Mouse (Mus musculus) CH12.LX (cell line): Measurements from ENCODE around the gene Fam198b. TPM values are rescaled to one million over a fixed set of nuclear protein-coding genes. Genes with fewer than 3 reads are reported as not detected.

Experiments used
- DNase-seq: peaks from one replicate; pipeline ENCODE4 v3.0.0-alpha.2; 2013; ENCODE audit errors: extremely low read depth
- H3K27ac ChIP-seq: 2 replicates; pipeline ENCODE4 v1.5.1; 2012; ENCODE audit warnings: low read depth, mild to moderate bottlenecking, control low read depth, moderate library complexity; ENCODE audit not compliant: insufficient read depth
- H3K27me3 ChIP-seq: replicated peaks from 2 replicates; pipeline ENCODE3; 2012; ENCODE audit warnings: inconsistent platforms
- H3K36me3 ChIP-seq, 2 experiments: replicated peaks in 1 of 2; 2 replicates each; pipeline versions ENCODE3 to v1.6.1; 2012; ENCODE audit warnings: inconsistent platforms in 1 of 2, low read length in 1 of 2, mild to moderate bottlenecking in 1 of 2, mixed read lengths in 1 of 2, moderate library complexity in 1 of 2; ENCODE audit not compliant: control insufficient read depth in 1 of 2, insufficient read depth in 1 of 2
- H3K4me1 ChIP-seq, 2 experiments: 2 replicates each; pipeline ENCODE4 v1.6.1; 2012; ENCODE audit warnings: inconsistent platforms in 1 of 2, moderate library complexity in 1 of 2; ENCODE audit not compliant: insufficient read depth in 2 of 2, control insufficient read depth in 1 of 2
- H3K4me2 ChIP-seq: 2 replicates; pipeline ENCODE4 v1.6.1; 2012; ENCODE audit warnings: low read depth, mild to moderate bottlenecking, control low read depth; ENCODE audit not compliant: poor library complexity, insufficient read depth, severe bottlenecking
- H3K4me3 ChIP-seq, 3 experiments: fragments of 150-350 bp in 1 of 3; sonication (generic) in 1 of 3; replicated peaks in 1 of 3; 2 replicates each; pipeline versions ENCODE3 to v1.5.1; 2011 to 2012; ENCODE audit warnings: low read depth in 2 of 3, low read length in 2 of 3, mild to moderate bottlenecking in 2 of 3, moderate library complexity in 2 of 3, control low read depth in 1 of 3, improper control_type of control experiment in 1 of 3, inconsistent platforms in 1 of 3, mixed read lengths in 1 of 3; ENCODE audit not compliant: poor library complexity in 1 of 3
- H3K79me2 ChIP-seq: replicated peaks from 2 replicates; pipeline ENCODE4 v1.6.1; 2012; ENCODE audit warnings: mild to moderate bottlenecking, moderate library complexity; ENCODE audit not compliant: control insufficient read depth, poor library complexity, insufficient read depth, severe bottlenecking; ENCODE audit errors: extremely low read depth
- H3K9ac ChIP-seq: 2 replicates; pipeline ENCODE4 v1.6.1; 2012; ENCODE audit warnings: low read depth, mild to moderate bottlenecking, control low read depth, moderate library complexity; ENCODE audit not compliant: insufficient read depth
- H3K9me3 ChIP-seq: replicated peaks from 2 replicates; pipeline ENCODE3; 2012; ENCODE audit warnings: low read length, inconsistent platforms, mixed read lengths
- CHD1 ChIP-seq: IDR thresholded peaks from 2 replicates; pipeline ENCODE4 v1.6.1; 2012; ENCODE audit warnings: low read depth, low read length, improper control_type of control experiment, inconsistent platforms
- CHD2 ChIP-seq: IDR thresholded peaks from 2 replicates; pipeline ENCODE4 v1.6.1; 2011; ENCODE audit warnings: low read length, improper control_type of control experiment
- CTCF ChIP-seq, 2 experiments: IDR thresholded peaks in 1 of 2; conservative IDR thresholded peaks in 1 of 2; 2 replicates each; pipeline ENCODE4 v1.5.1; 2011 to 2012; ENCODE audit warnings: low read depth in 2 of 2, low read length in 2 of 2, improper control_type of control experiment in 1 of 2, inconsistent platforms in 1 of 2, mild to moderate bottlenecking in 1 of 2, moderate library complexity in 1 of 2
- ELF1 ChIP-seq: IDR thresholded peaks from 2 replicates; pipeline ENCODE4 v1.6.1; 2014; ENCODE audit warnings: low read depth, mild to moderate bottlenecking, inconsistent platforms, low read length, improper control_type of control experiment
- EP300 ChIP-seq: IDR thresholded peaks from 2 replicates; pipeline ENCODE4 v1.6.1; 2011; ENCODE audit warnings: low read length, improper control_type of control experiment
- GABPA ChIP-seq: IDR thresholded peaks from 2 replicates; pipeline ENCODE4 v1.6.1; 2012; ENCODE audit warnings: low read depth, low read length, improper control_type of control experiment, inconsistent platforms; ENCODE audit not compliant: insufficient replicate concordance
- JUN ChIP-seq: IDR thresholded peaks from 2 replicates; pipeline ENCODE4 v1.6.1; 2011; ENCODE audit warnings: low read depth, mild to moderate bottlenecking, low read length, improper control_type of control experiment, moderate library complexity; ENCODE audit not compliant: insufficient read depth
- KAT2A ChIP-seq: IDR thresholded peaks from 2 replicates; pipeline ENCODE4 v1.6.1; 2012; ENCODE audit warnings: low read length, improper control_type of control experiment, inconsistent platforms; ENCODE audit not compliant: insufficient replicate concordance
- MAFK ChIP-seq: IDR thresholded peaks from 2 replicates; pipeline ENCODE4 v1.6.1; 2011; ENCODE audit warnings: low read length, improper control_type of control experiment; ENCODE audit not compliant: insufficient replicate concordance
- MXI1 ChIP-seq: IDR thresholded peaks from 2 replicates; pipeline ENCODE4 v1.6.1; 2011; ENCODE audit warnings: mild to moderate bottlenecking, low read depth, low read length, improper control_type of control experiment
- MYC ChIP-seq: IDR thresholded peaks from 2 replicates; pipeline ENCODE4 v1.6.1; 2011; ENCODE audit warnings: low read depth, mild to moderate bottlenecking, improper control_type of control experiment, low read length
- NELFE ChIP-seq: IDR thresholded peaks from 2 replicates; pipeline ENCODE4 v1.6.1; 2011; ENCODE audit warnings: low read depth, low read length, improper control_type of control experiment
- PAX5 ChIP-seq: IDR thresholded peaks from 2 replicates; pipeline ENCODE4 v1.6.1; 2012; ENCODE audit warnings: low read length, inconsistent platforms, mixed read lengths
- RAD21 ChIP-seq: IDR thresholded peaks from 2 replicates; pipeline ENCODE4 v1.6.1; 2011; ENCODE audit warnings: low read depth, mild to moderate bottlenecking, low read length, improper control_type of control experiment, moderate library complexity
- RCOR1 ChIP-seq: conservative IDR thresholded peaks from 2 replicates; pipeline ENCODE4 v1.6.1; 2012; ENCODE audit warnings: low read depth, mild to moderate bottlenecking, inconsistent platforms, low read length, improper control_type of control experiment
- SIN3A ChIP-seq: IDR thresholded peaks from 2 replicates; pipeline ENCODE4 v1.6.1; 2012; ENCODE audit warnings: low read length, improper control_type of control experiment, inconsistent platforms
- SMC3 ChIP-seq: IDR thresholded peaks from 2 replicates; pipeline ENCODE4 v1.6.1; 2011; ENCODE audit warnings: low read depth, low read length, improper control_type of control experiment
- TBP ChIP-seq: conservative IDR thresholded peaks from 2 replicates; pipeline ENCODE4 v1.6.1; 2011; ENCODE audit warnings: low read depth, low read length, improper control_type of control experiment
- TCF12 ChIP-seq: IDR thresholded peaks from 2 replicates; pipeline ENCODE4 v1.6.1; 2014; ENCODE audit warnings: low read depth, mild to moderate bottlenecking, inconsistent platforms, low read length, improper control_type of control experiment
- UBTF ChIP-seq: IDR thresholded peaks from 2 replicates; pipeline ENCODE4 v1.6.1; 2012; ENCODE audit warnings: low read depth, mild to moderate bottlenecking, inconsistent platforms, low read length, improper control_type of control experiment, moderate library complexity
- ZC3H11A ChIP-seq: IDR thresholded peaks from 2 replicates; pipeline ENCODE4 v1.6.1; 2012; ENCODE audit warnings: low read depth, mild to moderate bottlenecking, inconsistent platforms, low read length, improper control_type of control experiment
- ZKSCAN1 ChIP-seq: IDR thresholded peaks from 2 replicates; pipeline ENCODE4 v1.6.1; 2012; ENCODE audit warnings: low read depth, inconsistent platforms, low read length, improper control_type of control experiment, borderline replicate concordance
- ZMIZ1 ChIP-seq: IDR thresholded peaks from 2 replicates; pipeline ENCODE4 v1.6.1; 2012; ENCODE audit warnings: low read depth, mild to moderate bottlenecking, inconsistent platforms, low read length, improper control_type of control experiment
- dilution Hi-C: fragments of 300-500 bp; cut with MboI; formaldehyde crosslinking; loops from 2 replicates; pipeline ENCODE4 v1.14.3; 2020; ENCODE audit warnings: low sequenced_read_pairs; ENCODE audit not compliant: extremely low pct_unique_long_range_greater_than_20kb, extremely low pct_ligation_motif_present
- in situ Hi-C: fragments of 300-500 bp; cut with MboI; formaldehyde crosslinking; loops from 3 replicates; pipeline ENCODE4 v1.14.3; 2019; ENCODE audit warnings: low sequenced_read_pairs, low pct_ligation_motif_present, low pct_unique_long_range_greater_than_20kb, mixed read lengths
- polyA plus RNA-seq: library from polyadenylated mRNA; unstranded; fragments of >175 nt; gene quantifications from 2 replicates; pipeline ENCODE4 v1.2.1, GENCODE M21; 2012; ENCODE audit warnings: low read depth; ENCODE audit not compliant: insufficient read length
- total RNA-seq, 2 experiments: library from RNA; depleted of rRNA; stranded (reverse); fragments of 300-350 nt in 1 of 2; fragments of >200 nt in 1 of 2; gene quantifications; 2 replicates each; pipeline ENCODE4 v1.2.3; 2012 to 2014

The Fam198b gene
- total and polyA plus RNA-seq, 3 experiments = 1.2 to 8.5 (median 4.0) TPM

DNA sequence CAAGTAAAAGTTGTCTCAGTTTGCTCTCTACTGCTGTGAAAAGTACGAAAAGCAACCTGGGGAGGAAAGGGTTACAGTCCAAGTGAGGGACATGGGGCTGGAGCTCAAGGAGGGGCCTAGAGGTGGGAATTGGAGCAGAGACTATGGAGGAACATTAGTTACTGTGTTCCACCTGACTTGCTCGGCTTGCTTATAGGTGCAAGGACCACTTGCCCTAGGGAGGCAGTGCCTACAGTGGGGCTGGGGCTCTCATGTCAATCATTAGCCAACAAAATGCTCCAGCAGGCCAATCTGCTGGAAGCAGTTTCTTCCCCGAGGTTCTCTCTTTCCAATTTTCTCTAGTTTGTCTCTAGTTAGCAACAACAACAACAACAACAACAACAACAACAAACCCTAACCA is 6.0 kb upstream of the Fam198b start:
- Histone ChIP-seq H3K27ac (no peak overlapping the region), H3K79me2 (no peaks in the 10 kb centered on the region), H3K4me3 (no peak overlapping the region), H3K9ac (no peak overlapping the region), H3K4me1 (peaks cover 0 to 2% of the 10 kb centered on the region in 2 experiments; a peak in 1 of 4 replicates), H3K4me2 (no peak overlapping the region), H3K27me3 (no peaks in the 10 kb centered on the region), H3K36me3 (no peaks in the 10 kb centered on the region), H3K9me3 (no peaks in the 10 kb centered on the region)
- no peak for DNase-seq
- TF ChIP-seq RAD21 (no peak), KAT2A (no peak), EP300 (no peak), NELFE (no peak), ELF1 (no peak), PAX5 (no peak)
- dilution Hi-C loops = no loop called here
- in situ Hi-C loops = loop anchor here (10.0 kb wide), 1 partner anchor 186 kb away; no protein-coding TSS in a partner anchor

DNA sequence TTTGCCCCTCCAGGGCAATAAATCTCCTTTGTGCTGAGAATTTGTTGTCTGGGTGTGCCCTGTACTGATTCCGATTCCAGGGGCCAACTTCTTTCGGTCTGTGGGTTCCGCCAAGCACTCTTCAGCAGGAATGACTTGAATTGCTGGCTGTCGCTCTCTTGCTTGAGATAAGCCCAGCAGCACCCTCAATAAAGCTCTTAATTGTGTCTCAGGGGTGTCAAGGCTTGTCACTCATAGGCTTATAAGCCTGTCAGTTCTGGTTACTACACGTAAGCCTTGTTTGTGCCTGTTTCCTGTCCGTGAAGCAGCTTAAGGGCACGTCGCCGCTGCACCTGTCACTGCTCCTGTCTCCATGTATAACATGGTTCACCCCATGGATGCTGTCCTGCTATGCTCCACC is 5.1 kb upstream of the Fam198b start:
- Histone ChIP-seq H3K4me3 (no peak overlapping the region), H3K4me1 (peaks cover 0 to 11% of the 10 kb centered on the region in 2 experiments; a peak in 1 of 4 replicates)
- in situ Hi-C loops = loop anchor here (10.0 kb wide), 1 partner anchor 186 kb away; no protein-coding TSS in a partner anchor

DNA sequence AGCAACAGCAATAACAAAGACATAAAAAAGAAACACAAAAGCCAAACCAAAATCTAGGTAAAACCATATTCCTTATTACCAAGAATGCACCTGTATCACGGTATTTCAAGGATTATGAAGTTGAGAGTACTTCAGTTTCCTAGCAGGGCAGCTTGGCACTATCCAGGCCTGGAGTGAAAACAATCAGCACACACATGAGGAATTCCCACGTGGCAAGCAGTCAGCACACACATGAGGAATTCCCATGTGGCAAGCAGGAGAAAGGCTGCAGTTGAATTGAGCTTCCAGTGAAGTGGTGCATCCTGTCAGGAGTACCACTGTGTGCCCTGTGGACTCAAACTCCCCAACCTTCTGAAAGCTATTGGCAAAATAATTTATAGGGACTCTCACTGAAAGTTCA is 2.7 kb upstream of the Fam198b start:
- H3K27me3 ChIP-seq = no peaks in the 10 kb centered on the region
- no peak overlapping the region for H3K9ac ChIP-seq
- H3K36me3 ChIP-seq = peaks cover 0 to 7% of the 10 kb centered on the region in 2 experiments
- TF ChIP-seq SMC3 (no peak), CHD2 (no peak), PAX5 (no peak), NELFE (no peak), MAFK (no peak), ELF1 (no peak), GABPA (no peak), TCF12 (no peak), MYC (no peak), ZKSCAN1 (no peak), TBP (no peak), KAT2A (no peak), EP300 (no peak), MXI1 (no peak)
- H3K4me2 ChIP-seq = no peak overlapping the region
- dilution Hi-C loops = no loop called here
- no peak for DNase-seq
- H3K4me1 ChIP-seq = peaks cover 0 to 24% of the 10 kb centered on the region in 2 experiments; a peak in 2 of 4 replicates
- no peak overlapping the region for H3K27ac ChIP-seq
- no peaks in the 10 kb centered on the region for H3K79me2 ChIP-seq
- no peaks in the 10 kb centered on the region for H3K9me3 ChIP-seq
- in situ Hi-C loops = no loop called here
- H3K4me3 ChIP-seq = no peak overlapping the region

More for the DNA sequence above, 5.1 kb upstream of the Fam198b start:
- TF ChIP-seq ZKSCAN1 (no peak), UBTF (no peak), MAFK (no peak), GABPA (no peak), JUN (no peak), EP300 (no peak), KAT2A (no peak), ZC3H11A (no peak), RCOR1 (no peak), ZMIZ1 (no peak), NELFE (no peak), MYC (no peak), CHD1 (no peak), SMC3 (no peak), CTCF (conservative IDR thresholded peaks at IDR 0.05 in 1 of 2, IDR thresholded peaks at IDR 0.05 in 1 of 2; ENCODE audit: low read depth in 2 of 2, low read length in 2 of 2) (no peak), SIN3A (no peak), TBP (no peak), PAX5 (no peak)
- H3K9ac ChIP-seq = no peak overlapping the region
- DNase-seq = no peak
- no peak overlapping the region for H3K27ac ChIP-seq
- no peak overlapping the region for H3K4me2 ChIP-seq
- H3K27me3 ChIP-seq = no peaks in the 10 kb centered on the region
- H3K36me3 ChIP-seq = no peaks in the 10 kb centered on the region
- H3K79me2 ChIP-seq = no peaks in the 10 kb centered on the region
- no peaks in the 10 kb centered on the region for H3K9me3 ChIP-seq
- dilution Hi-C loops = no loop called here
